Mouse (Mus musculus): ENCODE measurements around the gene Slc50a1.

Gene Slc50a1

DNA sequence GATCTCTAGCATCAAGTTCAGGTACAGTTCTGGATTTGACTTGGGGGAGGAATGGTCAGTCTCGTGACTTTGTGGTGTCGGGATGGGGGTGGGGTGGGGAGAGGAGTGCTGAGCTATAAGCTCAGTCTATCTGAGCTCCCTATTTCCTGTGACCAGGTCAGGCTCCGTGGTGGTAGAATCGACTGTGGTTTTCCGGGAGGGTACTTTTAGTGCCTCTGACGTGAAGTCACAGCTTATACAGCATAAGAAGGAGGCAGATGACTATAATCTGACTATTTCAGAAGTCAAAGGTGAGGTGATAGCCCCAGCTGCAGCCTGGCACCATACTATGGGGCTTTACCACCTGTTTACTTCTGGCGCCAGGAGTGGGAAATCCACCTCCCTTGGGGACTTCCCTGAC, 39.0 kb downstream of the Slc50a1 start:
- no peak for DNase-seq (ENCODE audit: low spot score)

- no peak for DNase-seq (ENCODE audit: low spot score)
Measured at GRCm38 (mm10) chr3:89230561-89230960, 39.8 kb downstream of the Slc50a1 start.

DNA sequence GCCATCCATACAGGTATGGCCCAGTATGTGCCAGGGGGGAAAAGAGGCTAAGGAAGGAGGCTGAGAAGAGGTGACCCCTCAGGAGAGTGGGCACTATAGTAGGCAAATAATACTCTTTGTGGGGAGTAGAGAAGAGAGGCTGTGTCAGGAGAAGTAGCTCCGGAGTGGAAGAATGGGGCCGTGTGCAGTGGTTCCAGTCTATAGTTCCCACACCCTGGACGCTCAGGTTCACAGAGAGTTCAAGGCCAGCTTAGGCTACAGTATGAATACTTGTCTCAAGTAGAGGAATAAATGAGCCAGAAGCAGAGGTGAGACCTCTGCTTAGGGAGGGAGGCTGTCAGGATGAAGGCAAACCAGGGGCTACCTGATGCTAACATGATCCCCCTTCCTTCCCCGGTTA, 41.1 kb downstream of the Slc50a1 start:
- no peak for DNase-seq (ENCODE audit: low spot score)

- no peak for DNase-seq (ENCODE audit: low spot score)
Measured at GRCm38 (mm10) chr3:89228836-89229235, 41.5 kb downstream of the Slc50a1 start, which contains the start of gene Muc1. Gene Muc1 (plus strand): TSS chr3:89229057.

DNA sequence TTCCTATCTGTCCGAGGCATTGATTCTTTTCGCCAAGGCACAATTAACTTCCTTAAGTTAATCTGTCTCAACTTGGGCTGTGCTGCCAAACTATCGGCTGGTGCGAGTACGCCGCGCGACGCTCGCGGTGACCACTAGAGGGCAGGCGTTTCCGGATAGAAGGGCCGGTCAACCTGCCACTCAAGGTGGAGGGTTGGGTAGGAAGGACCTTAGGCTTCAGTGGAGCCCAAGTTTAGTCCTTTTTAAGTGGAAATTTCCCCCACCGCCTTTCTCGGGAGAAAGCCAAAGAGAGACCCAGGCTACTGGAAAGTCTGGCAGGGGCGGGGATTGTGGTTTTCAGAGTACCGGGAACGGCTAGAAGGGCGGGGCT, 42.2 kb downstream of the Slc50a1 start:
- DNase-seq (ENCODE audit: low spot score), result peak; percentile 93

DNA sequence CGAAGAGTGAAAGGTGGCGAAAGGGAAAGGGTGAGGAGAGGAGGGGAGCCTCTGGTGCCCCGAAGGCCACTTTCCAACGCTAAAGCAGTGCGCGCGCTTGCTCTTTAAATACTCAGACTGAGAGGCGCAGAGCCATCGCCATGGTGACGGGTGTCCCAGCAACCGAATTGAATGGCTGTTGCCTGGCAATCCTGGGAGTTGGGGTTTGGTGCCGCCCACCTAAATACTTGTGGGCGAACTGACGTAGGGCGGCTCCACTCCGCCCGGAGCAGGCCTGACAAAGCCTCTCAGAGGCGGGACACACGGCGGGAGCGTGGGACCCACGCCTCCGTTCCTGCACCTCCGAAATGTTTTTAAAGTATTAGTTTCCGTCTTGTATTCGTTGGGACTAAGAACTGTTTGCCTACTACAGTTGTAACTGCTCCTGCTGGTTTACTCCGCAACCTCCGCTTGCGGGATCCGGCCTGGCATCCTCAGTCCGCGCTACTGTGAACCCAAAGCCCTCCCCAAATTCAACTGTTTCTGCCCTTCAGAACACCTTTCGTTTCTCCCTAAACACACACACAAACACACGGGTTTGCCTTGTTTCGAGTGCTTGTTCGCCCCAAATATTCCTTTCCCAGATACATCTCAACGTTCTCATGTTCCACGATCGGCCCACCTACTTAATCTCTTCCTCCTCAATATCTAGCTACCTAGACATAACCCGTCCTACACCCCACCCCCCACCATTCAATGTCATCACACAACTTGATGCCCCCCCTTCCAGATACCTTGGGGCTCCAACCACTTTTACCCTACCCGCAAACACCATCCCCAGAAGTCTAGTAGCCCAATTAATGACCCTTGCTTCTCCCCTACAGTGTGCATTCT, 42.8 kb downstream of the Slc50a1 start:
- peak; percentile 99 for DNase-seq (ENCODE audit: low spot score)

GRCm38 (mm10) chr3:89226900-89227299, 43.5 kb downstream of the Slc50a1 start, which contains the start of gene Mtx1:
Gene Mtx1 (minus strand): TSS chr3:89227088.
- no peak for DNase-seq (ENCODE audit: low spot score)

GRCm38 (mm10) chr3:89226361-89226760, 44.0 kb downstream of the Slc50a1 start:
- DNase-seq (ENCODE audit: low spot score), result no peak

- peak; percentile 92 for DNase-seq (ENCODE audit: low spot score)
Measured at GRCm38 (mm10) chr3:89225918-89226317, 44.5 kb downstream of the Slc50a1 start.

DNA sequence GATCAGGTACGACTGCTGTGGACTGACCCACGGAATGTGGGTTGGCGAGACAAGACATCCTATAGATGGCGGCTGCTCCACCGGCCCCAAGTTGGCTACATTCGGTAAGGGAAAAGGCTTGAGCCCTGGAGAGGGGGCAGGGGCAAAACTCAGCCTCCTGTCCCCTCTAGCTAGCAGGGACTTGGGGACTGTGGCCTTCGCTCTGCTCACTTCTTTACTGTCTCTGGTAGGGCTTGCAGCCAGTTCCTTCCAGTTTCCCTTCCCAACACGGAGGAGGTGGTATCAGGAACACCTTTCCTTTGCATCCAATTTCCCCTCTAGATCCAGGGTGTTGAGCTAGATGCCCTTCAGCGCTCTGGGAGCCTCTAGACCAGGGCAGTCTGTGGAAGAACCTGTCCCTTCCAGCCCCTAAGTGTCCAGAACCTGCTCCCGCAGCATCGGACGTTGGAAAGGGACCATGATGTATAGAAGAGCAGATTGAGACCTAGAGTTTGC, 45.0 kb downstream of the Slc50a1 start:
- DNase-seq (ENCODE audit: low spot score), result no peak

GRCm38 (mm10) chr3:89224796-89225195, 45.6 kb downstream of the Slc50a1 start:
- no peak for DNase-seq (ENCODE audit: low spot score)

GRCm38 (mm10) chr3:89221167-89221566, 49.2 kb downstream of the Slc50a1 start:
- no peak for DNase-seq (ENCODE audit: low spot score)

DNA sequence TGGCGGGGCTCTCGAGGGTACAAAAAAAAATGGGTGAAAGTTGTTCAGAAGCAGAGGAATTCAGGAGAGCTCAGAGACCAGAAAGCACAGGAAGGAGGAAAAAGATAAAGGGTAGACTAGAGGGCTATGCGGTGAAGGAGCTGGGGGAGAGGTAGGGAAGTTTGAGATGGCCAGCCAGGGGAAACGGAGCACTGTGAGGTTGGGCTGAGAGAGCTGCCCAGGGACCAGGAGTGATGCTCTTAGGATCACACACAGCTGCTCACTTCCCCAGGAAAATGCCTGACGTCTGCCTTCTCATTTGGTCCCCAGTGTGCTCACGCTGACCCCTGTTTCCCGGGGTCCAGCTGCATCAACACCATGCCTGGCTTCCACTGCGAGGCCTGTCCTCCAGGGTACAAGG, 50.8 kb downstream of the Slc50a1 start:
- no peak for DNase-seq (ENCODE audit: low spot score)

DNA sequence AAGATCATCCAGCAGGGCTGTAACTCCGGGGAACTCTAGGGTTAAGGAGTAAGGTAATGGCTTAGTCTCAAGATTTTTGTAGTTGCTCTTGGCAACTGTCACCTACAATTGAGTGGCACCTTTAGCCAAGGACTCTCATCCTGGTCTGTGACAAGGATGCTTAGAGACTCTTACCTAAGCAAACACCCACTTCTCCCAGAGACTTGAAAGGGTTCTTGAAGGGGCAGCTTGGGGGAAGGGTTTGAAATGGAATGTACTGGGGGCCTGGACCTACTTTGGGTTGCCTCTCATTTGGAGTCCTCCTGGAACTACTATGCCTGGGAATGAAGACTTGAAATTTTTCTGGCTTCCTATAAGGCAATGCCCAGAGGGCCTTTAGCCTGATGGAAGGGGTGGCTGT, 52.1 kb downstream of the Slc50a1 start:
- no peak for DNase-seq (ENCODE audit: low spot score)

All from embryo, embryonic 10.5 days (tissue).